Mouse (Mus musculus): Measurements from ENCODE around the gene Lhfpl5. TPM values are rescaled to one million over a fixed set of nuclear protein-coding genes. Genes with fewer than 3 reads are reported as not detected.
"Not testable (repeated sequence)": the region's sequence is repeated elsewhere in the genome, so short reads cannot be mapped to it uniquely, and the experiment has no call there.

Gene Lhfpl5
- total and polyA plus RNA-seq, 2 experiments from 2014 or later = 26.6 to 29.7 TPM

GRCm38 (mm10) chr17:28532557-28532956 is 42.9 kb upstream of the Lhfpl5 start:
- Histone ChIP-seq H3K9me3 (ENCODE audit: low read length) (no peaks in the 10 kb centered on the region), H3K4me1 (ENCODE audit: insufficient read depth, low read length) (no peaks in the 10 kb centered on the region), H3K9ac (replicated peaks; ENCODE audit: low read length) (no peak overlapping the region), H3K36me3 (ENCODE audit: insufficient read depth, low read length) (no peaks in the 10 kb centered on the region), H3K4me2 (ENCODE audit: low read depth, low read length) (no peak overlapping the region), H3K27ac (no peak overlapping the region), H3K27me3 (ENCODE audit: insufficient read depth, low read length) (no peaks in the 10 kb centered on the region), H3K4me3 (ENCODE audit: low read length) (no peak overlapping the region)
- WGBS = 90% methylated on average over 7 of the region's 7 CpGs
- DNase-seq (ENCODE audit: low spot score) (no peak), ATAC-seq (no peak)
- no peak for TF ChIP-seq CTCF (IDR thresholded peaks at IDR 0.05; ENCODE audit: low read depth)

GRCm38 (mm10) chr17:28533327-28533726 is 42.1 kb upstream of the Lhfpl5 start:
- no peak overlapping the region for H3K4me3 ChIP-seq (ENCODE audit: low read length)
- 92% methylated on average over 13 of the region's 13 CpGs for WGBS
- no peak for ATAC-seq
- H3K4me1 ChIP-seq (ENCODE audit: insufficient read depth, low read length) = no peaks in the 10 kb centered on the region
- H3K27ac ChIP-seq = no peak overlapping the region
- H3K9ac ChIP-seq (replicated peaks; ENCODE audit: low read length) = no peak overlapping the region
- H3K9me3 ChIP-seq (ENCODE audit: low read length) = no peaks in the 10 kb centered on the region
- no peaks in the 10 kb centered on the region for H3K36me3 ChIP-seq (ENCODE audit: insufficient read depth, low read length)
- no peak for TF ChIP-seq CTCF (IDR thresholded peaks at IDR 0.05; ENCODE audit: low read depth)
- no peak for DNase-seq (ENCODE audit: low spot score)
- H3K4me2 ChIP-seq (ENCODE audit: low read depth, low read length) = no peak overlapping the region
- no peaks in the 10 kb centered on the region for H3K27me3 ChIP-seq (ENCODE audit: insufficient read depth, low read length)

GRCm38 (mm10) chr17:28537881-28538280 is 37.6 kb upstream of the Lhfpl5 start:
- no peaks in the 10 kb centered on the region for H3K4me1 ChIP-seq (ENCODE audit: insufficient read depth, low read length)
- no peaks in the 10 kb centered on the region for H3K9me3 ChIP-seq (ENCODE audit: low read length)
- H3K9ac ChIP-seq (replicated peaks; ENCODE audit: low read length) = no peak overlapping the region
- 0 out of 2 replicates have a peak, but pooled peaks have one; percentile 4 for TF ChIP-seq CTCF (IDR thresholded peaks at IDR 0.05; ENCODE audit: low read depth)
- no peak overlapping the region for H3K4me3 ChIP-seq (ENCODE audit: low read length)
- no peak for DNase-seq (ENCODE audit: low spot score)
- no peak for ATAC-seq
- no peaks in the 10 kb centered on the region for H3K36me3 ChIP-seq (ENCODE audit: insufficient read depth, low read length)
- no peak overlapping the region for H3K27ac ChIP-seq
- no peaks in the 10 kb centered on the region for H3K27me3 ChIP-seq (ENCODE audit: insufficient read depth, low read length)
- WGBS = 48% methylated on average over 12 of the region's 12 CpGs
- no peak overlapping the region for H3K4me2 ChIP-seq (ENCODE audit: low read depth, low read length)

GRCm38 (mm10) chr17:28546925-28547324 is 28.5 kb upstream of the Lhfpl5 start:
- 88% methylated on average over 1 of the region's 1 CpGs for WGBS

GRCm38 (mm10) chr17:28548550-28548949 is 26.9 kb upstream of the Lhfpl5 start:
- Histone ChIP-seq H3K27ac (no peak overlapping the region), H3K4me1 (ENCODE audit: insufficient read depth, low read length) (no peaks in the 10 kb centered on the region), H3K27me3 (ENCODE audit: insufficient read depth, low read length) (no peaks in the 10 kb centered on the region), H3K9ac (replicated peaks; ENCODE audit: low read length) (no peak overlapping the region), H3K36me3 (ENCODE audit: insufficient read depth, low read length) (no peaks in the 10 kb centered on the region), H3K9me3 (ENCODE audit: low read length) (no peaks in the 10 kb centered on the region), H3K4me2 (ENCODE audit: low read depth, low read length) (no peak overlapping the region), H3K4me3 (ENCODE audit: low read length) (no peak overlapping the region)
- ATAC-seq = no peak
- no peak for TF ChIP-seq CTCF (IDR thresholded peaks at IDR 0.05; ENCODE audit: low read depth)
- no peak for DNase-seq (ENCODE audit: low spot score)
- 74% methylated on average over 11 of the region's 11 CpGs for WGBS

More at GRCm38 (mm10) chr17:28546925-28547324, 28.5 kb upstream of the Lhfpl5 start:
- H3K27ac ChIP-seq = no peak overlapping the region
- no peak for DNase-seq (ENCODE audit: low spot score)
- no peaks in the 10 kb centered on the region for H3K4me1 ChIP-seq (ENCODE audit: insufficient read depth, low read length)
- no peak overlapping the region for H3K4me2 ChIP-seq (ENCODE audit: low read depth, low read length)
- TF ChIP-seq CTCF (IDR thresholded peaks at IDR 0.05; ENCODE audit: low read depth) = no peak
- no peak overlapping the region for H3K4me3 ChIP-seq (ENCODE audit: low read length)
- H3K36me3 ChIP-seq (ENCODE audit: insufficient read depth, low read length) = no peaks in the 10 kb centered on the region
- H3K27me3 ChIP-seq (ENCODE audit: insufficient read depth, low read length) = no peaks in the 10 kb centered on the region
- no peak overlapping the region for H3K9ac ChIP-seq (replicated peaks; ENCODE audit: low read length)
- no peaks in the 10 kb centered on the region for H3K9me3 ChIP-seq (ENCODE audit: low read length)
- no peak for ATAC-seq

GRCm38 (mm10) chr17:28549111-28549510 is 26.3 kb upstream of the Lhfpl5 start, which contains the start of gene Clpsl2:
Gene Clpsl2, plus strand, starts transcription at chr17:28549411.
- WGBS = 76% methylated on average over 14 of the region's 14 CpGs
- Histone ChIP-seq H3K36me3 (ENCODE audit: insufficient read depth, low read length) (no peaks in the 10 kb centered on the region), H3K27ac (no peak within 1 kb of the TSS), H3K9ac (replicated peaks; ENCODE audit: low read length) (no peak within 1 kb of the TSS), H3K9me3 (ENCODE audit: low read length) (no peaks in the 10 kb centered on the region), H3K27me3 (ENCODE audit: insufficient read depth, low read length) (no peaks in the 10 kb centered on the region), H3K4me1 (ENCODE audit: insufficient read depth, low read length) (no peaks in the 10 kb centered on the region), H3K4me2 (ENCODE audit: low read depth, low read length) (no peak within 1 kb of the TSS), H3K4me3 (ENCODE audit: low read length) (no peak within 1 kb of the TSS)
- DNase-seq (ENCODE audit: low spot score) (no peak), ATAC-seq (no peak)
- TF ChIP-seq CTCF (IDR thresholded peaks at IDR 0.05; ENCODE audit: low read depth) = no peak

GRCm38 (mm10) chr17:28553040-28553793 is 22.2 kb upstream of the Lhfpl5 start:
- H3K4me2 ChIP-seq (ENCODE audit: low read depth, low read length) = no peak overlapping the region
- WGBS = 7% methylated on average over 14 of the region's 14 CpGs
- peak; percentile 79 for DNase-seq (ENCODE audit: low spot score)
- peak; percentile 63 for ATAC-seq
- no peak overlapping the region for H3K9ac ChIP-seq (replicated peaks; ENCODE audit: low read length)
- no peaks in the 10 kb centered on the region for H3K36me3 ChIP-seq (ENCODE audit: insufficient read depth, low read length)
- no peak overlapping the region for H3K27ac ChIP-seq
- peak; percentile 89 for TF ChIP-seq CTCF (IDR thresholded peaks at IDR 0.05; ENCODE audit: low read depth)
- no peaks in the 10 kb centered on the region for H3K27me3 ChIP-seq (ENCODE audit: insufficient read depth, low read length)
- no peak overlapping the region for H3K4me3 ChIP-seq (ENCODE audit: low read length)
- no peaks in the 10 kb centered on the region for H3K4me1 ChIP-seq (ENCODE audit: insufficient read depth, low read length)
- no peaks in the 10 kb centered on the region for H3K9me3 ChIP-seq (ENCODE audit: low read length)

- H3K9me3 ChIP-seq (ENCODE audit: low read length); H3K4me1 ChIP-seq (ENCODE audit: insufficient read depth, low read length); DNase-seq (ENCODE audit: low spot score); H3K9ac ChIP-seq (replicated peaks; ENCODE audit: low read length); H3K4me2 ChIP-seq (ENCODE audit: low read depth, low read length); ATAC-seq; H3K27ac ChIP-seq; H3K27me3 ChIP-seq (ENCODE audit: insufficient read depth, low read length); H3K36me3 ChIP-seq (ENCODE audit: insufficient read depth, low read length); H3K4me3 ChIP-seq (ENCODE audit: low read length): not testable (repeated sequence)
- 81% methylated on average over 4 of the region's 4 CpGs for WGBS
Observed at GRCm38 (mm10) chr17:28554021-28554420, 21.4 kb upstream of the Lhfpl5 start.

Data from hindbrain, postnatal 0 days (tissue).